Mouse (Mus musculus) limb, embryonic 10.5 days (tissue): ENCODE measurements at regions not wholly inside any gene's neighbourhood (a gene's known extent, or its start where the extent isn't known, plus 50 kb on each side); places are given as distances from the start of the nearest gene placed in this dataset.

ENCODE experiments used
- DNase-seq: peaks from one replicate; pipeline ENCODE4 v3.0.0-alpha.2; 2017; ENCODE audit warnings: low spot score
- H3K27ac ChIP-seq: fragments of 300-500 bp; sonication (generic); 2 replicates; pipeline ENCODE4 v1.5.1; 2016; ENCODE audit warnings: mild to moderate bottlenecking
- H3K27me3 ChIP-seq: fragments of 300-500 bp; sonication (generic); 2 replicates; pipeline ENCODE4 v1.6.1; 2016; ENCODE audit warnings: low read depth, mild to moderate bottlenecking; ENCODE audit not compliant: poor library complexity, severe bottlenecking
- H3K36me3 ChIP-seq: fragments of 300-500 bp; sonication (generic); 2 replicates; pipeline ENCODE4 v1.6.1; 2016; ENCODE audit warnings: mild to moderate bottlenecking, moderate library complexity
- H3K4me1 ChIP-seq: fragments of 300-500 bp; sonication (generic); 2 replicates; pipeline ENCODE4 v1.6.1; 2016
- H3K4me3 ChIP-seq: fragments of 300-500 bp; sonication (generic); 2 replicates; pipeline ENCODE4 v1.5.1; 2016; ENCODE audit warnings: mild to moderate bottlenecking, moderate library complexity
- H3K9me3 ChIP-seq: fragments of 300-500 bp; sonication (generic); replicated peaks from 2 replicates; pipeline ENCODE4 v1.6.1; 2016; ENCODE audit warnings: mild to moderate bottlenecking
- WGBS: fragments of 180-500 bp; shearing (Covaris S2); methylation state at CpG from one replicate; pipeline ENCODE4 v1.1.7; 2016; 5-methylcytosine and 5-hydroxymethylcytosine counted together

DNA sequence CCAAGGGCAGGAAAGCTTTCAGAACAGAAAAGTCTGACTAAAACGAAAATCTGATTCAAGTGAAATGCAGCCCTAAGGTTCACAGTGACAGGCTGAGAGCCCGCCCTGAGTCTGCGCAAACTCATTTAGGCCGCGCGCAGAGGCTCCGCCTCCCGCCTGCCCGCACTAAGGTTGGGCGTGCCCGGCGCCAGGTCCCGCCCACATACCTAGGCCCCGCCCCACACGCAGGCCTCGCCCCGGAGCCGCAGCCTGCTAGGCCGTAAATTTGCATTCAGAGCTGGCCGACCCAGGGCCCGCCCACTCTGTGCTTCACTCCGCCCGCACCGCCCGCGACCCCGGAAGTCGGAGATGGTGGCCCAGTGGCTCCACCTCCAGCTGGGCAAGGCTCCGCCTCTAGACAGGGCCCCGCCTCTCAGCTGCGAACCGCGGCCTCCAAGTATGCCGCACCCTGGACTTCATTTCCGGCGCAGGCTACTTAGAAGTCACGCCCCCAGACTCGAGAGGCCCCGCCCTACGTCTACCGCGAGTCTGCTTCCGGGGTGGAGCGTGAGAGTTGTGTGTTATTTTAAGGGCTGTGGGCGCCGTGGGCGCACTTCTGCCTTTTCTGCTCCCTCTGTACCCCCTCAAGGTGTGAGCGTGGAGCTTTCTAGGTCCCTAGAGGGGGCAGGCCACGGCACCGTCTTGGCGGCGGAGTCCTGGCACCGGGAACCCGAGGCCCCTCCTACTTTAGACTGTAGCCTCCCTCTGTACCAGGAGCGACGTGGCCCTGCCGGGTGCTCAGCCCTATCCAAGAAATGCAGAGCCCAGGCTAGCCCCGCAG is 52.3 kb upstream of the Wnt7b start:
- Histone ChIP-seq H3K4me3 (peak overlapping the region; percentile 67), H3K27ac (peak overlapping the region; percentile 94), H3K27me3 (peaks cover 9% of the 10 kb centered on the region), H3K36me3 (no peaks in the 10 kb centered on the region), H3K9me3 (no peaks in the 10 kb centered on the region), H3K4me1 (peaks cover 17% of the 10 kb centered on the region)
- peak; percentile 98 for DNase-seq
- WGBS = under 1% methylated on average over 58 of the region's 58 CpGs

DNA sequence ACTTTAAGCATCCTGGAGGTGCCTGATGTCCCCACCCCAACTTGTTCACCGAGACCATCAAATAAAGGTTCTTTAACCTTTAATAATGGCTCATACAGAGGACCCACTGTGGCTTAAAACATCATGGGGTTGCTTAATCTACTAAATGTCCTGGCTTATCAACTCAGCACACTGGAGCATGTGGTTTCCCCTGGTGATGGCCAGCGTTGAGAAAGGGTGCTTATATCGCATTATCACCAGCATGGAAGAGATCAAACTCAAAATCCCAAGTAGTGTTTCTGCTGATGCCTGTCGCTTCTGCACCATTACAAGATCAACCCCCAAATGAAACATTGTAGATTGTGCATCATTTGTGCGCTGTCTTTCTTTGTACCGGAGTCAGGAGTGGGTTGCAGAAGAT is 53.2 kb upstream of the Wnt7b start:
- H3K27me3 ChIP-seq = peaks cover 1% of the 10 kb centered on the region
- no peaks in the 10 kb centered on the region for H3K36me3 ChIP-seq
- 0 out of 2 replicates have a peak overlapping the region, but pooled peaks have one; percentile 94 for H3K27ac ChIP-seq
- no peak for DNase-seq
- no peaks in the 10 kb centered on the region for H3K9me3 ChIP-seq
- peak overlapping the region; percentile 67 for H3K4me3 ChIP-seq
- H3K4me1 ChIP-seq = peaks cover 17% of the 10 kb centered on the region
- WGBS = 92% methylated on average over 6 of the region's 6 CpGs

DNA sequence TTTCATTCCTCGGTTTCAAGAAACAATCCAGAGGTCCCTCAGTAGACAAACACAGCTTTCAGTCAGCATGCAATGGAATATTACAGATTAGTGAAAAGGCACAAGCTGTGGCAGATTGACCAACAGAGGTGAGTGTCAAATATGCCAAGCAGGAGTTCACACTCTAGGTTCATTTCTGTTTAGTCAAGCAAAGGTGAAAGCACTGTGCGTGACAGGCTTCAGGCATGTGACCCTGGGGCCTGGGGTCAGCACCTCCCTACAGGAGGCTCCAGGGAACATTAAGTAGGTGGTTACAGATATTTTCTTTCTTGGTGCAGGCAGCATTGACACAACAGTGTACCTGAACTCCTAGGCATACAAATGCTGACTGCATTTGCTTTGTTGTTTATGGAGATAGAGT is 57.3 kb upstream of the Wnt7b start:
- Histone ChIP-seq H3K4me3 (no peak overlapping the region), H3K9me3 (no peaks in the 10 kb centered on the region), H3K27me3 (peaks cover 29% of the 10 kb centered on the region), H3K36me3 (no peaks in the 10 kb centered on the region), H3K4me1 (peaks cover 6% of the 10 kb centered on the region; the same call in 1 of the 2 replicates), H3K27ac (no peak overlapping the region)
- 76% methylated on average over 2 of the region's 2 CpGs for whole genome bisulfite sequencing
- DNase-seq = no peak

DNA sequence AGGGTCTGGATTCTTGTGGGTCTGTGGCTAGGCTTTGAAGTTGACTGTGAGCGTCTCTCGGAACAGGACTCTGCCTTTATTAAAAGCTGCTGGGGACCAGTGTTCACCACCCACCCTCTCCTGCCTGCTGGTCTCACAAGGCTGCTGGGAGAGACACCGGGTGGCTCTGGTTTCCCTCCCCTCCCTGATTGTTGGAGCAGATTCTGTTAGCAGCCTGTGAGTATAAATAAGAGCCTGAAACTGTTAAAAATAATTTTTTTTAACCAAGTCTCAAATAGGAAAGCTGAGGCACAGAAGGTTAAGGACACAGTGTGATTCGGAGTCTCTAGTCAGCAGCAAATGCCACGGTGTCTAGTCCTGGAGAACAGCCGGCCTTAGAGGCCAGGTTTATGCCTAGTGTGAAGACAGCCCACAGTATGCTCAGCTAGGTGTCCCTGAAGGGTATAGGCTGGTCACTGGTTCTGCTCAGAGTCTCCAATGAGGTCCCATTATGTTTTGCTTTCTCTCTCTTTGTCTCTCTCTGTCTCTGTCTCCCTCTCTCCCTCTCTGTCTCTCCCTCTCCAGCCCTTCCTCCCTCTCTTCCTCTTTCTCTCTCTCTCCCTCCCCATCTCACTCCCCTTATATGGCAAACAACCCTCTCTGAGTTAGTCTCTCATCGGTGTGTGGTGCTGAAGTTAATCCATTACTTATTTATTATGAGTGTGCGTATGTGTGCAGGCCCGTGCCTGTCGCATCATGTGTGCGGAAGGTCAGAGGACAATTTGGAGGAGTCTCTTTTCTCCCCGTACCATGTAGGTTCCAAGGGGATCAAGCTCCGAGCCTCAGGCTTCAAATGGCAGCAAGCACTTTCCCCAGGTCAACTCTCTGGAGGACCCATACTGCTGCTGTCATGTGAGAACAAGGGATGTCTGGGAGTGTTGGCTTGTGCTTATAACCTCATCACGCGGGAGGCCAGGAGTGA is 59.1 kb upstream of the Wnt7b start:
- 80% methylated on average over 15 of the region's 15 CpGs for WGBS
- Histone ChIP-seq H3K36me3 (no peaks in the 10 kb centered on the region), H3K4me1 (peaks cover 12% of the 10 kb centered on the region), H3K9me3 (no peaks in the 10 kb centered on the region), H3K27ac (no peak overlapping the region), H3K27me3 (peaks cover 47% of the 10 kb centered on the region), H3K4me3 (no peak overlapping the region)
- DNase-seq = no peak

DNA sequence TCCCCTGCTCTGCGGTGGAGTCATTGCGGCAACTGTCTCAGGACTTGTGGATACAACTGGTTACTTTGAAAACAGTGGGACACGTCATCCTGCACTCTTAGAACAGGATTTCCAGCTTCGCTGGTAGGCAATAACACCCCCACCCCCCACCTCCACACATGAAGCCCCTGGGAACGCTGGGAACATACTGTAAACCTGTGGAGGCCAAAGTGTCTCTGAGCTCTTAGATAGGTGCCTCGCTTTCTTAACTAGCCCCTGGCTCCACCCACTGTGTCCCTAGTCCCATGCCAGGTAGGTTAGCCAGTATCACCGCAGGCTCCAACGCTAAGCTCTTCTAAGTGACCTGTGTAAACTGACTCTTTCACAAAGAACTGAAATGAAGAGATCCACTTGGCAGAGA is 63.1 kb upstream of the Wnt7b start:
- H3K27ac ChIP-seq = peak overlapping the region; percentile 92
- no peaks in the 10 kb centered on the region for H3K36me3 ChIP-seq
- H3K27me3 ChIP-seq = peaks cover 87% of the 10 kb centered on the region

DNA sequence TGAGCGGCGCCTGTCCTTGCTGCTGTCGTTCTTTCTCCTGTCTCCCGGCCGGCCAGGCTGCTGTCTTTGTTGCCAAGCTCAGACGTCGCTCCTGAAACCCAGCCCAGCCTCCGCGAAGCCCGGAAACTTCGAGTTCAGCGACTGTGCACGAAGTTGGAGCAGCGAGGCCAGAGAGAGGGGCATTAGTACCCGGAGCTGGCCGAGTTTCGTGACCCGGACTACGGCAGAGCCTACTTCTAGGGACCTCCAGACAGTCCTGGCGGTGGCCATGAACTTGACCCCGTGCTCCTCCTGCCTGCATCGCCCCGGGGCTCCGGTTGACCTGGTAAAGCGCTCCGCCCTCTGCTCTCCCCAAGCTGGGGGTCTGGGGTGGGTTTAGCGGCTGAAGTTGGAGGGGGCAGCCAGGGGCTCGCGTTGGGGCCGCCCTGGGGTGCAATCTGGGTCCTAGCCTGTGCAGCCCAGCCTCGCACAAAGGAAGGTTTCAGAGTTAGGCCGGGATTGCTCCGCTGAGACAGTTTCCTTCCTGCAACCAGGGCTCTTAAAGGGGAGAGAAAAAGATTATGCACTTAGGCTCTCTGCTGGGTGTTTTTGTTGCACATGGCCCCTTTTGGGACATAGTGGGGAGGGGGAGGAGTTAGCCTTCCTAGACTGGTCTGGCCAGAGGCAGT is 63.8 kb upstream of the Wnt7b start:
- Histone ChIP-seq H3K4me1 (peaks cover 19% of the 10 kb centered on the region), H3K4me3 (peak overlapping the region; percentile 56), H3K9me3 (no peaks in the 10 kb centered on the region), H3K27me3 (peaks cover 87% of the 10 kb centered on the region), H3K36me3 (no peaks in the 10 kb centered on the region), H3K27ac (peak overlapping the region; percentile 92)
- peak; percentile 72 for DNase-seq
- WGBS = 2% methylated on average over 33 of the region's 33 CpGs

More for the DNA sequence above, 63.1 kb upstream of the Wnt7b start:
- WGBS = 57% methylated on average over 8 of the region's 8 CpGs
- no peak for DNase-seq
- H3K4me3 ChIP-seq = peak overlapping the region; percentile 56; the same call in 1 of the 2 replicates
- peaks cover 19% of the 10 kb centered on the region for H3K4me1 ChIP-seq
- no peaks in the 10 kb centered on the region for H3K9me3 ChIP-seq

DNA sequence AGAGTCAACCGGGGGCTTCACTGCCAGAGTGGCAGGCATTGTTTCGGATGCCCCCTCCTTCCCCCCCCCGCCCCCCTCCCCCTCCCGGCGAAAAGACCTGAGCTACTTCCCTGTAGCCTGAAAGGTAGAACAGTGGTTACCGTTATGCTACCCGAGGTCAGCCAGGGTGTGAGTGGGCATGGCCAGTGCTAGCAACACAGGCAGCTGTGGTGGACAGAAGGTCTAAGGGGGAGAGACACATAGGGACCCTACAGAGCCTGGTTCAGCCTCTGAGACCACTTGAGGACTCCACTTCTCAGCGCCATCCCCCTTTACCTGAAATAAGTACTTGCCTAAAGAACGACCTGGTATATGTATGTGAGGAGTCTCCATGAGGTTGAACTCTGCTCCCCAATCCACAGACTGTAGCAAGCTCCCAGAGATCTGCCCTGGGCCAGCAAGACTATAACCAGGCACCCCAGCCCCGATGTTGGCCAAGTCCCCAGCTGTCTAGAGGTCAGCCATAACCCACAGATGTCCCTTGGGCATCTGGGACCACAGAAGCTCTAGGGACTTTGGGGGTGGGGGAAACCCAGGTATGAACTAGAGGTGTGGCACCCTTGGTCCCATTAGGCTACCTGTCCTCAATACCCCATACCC is 64.5 kb upstream of the Wnt7b start:
- peak overlapping the region; percentile 56 for H3K4me3 ChIP-seq
- H3K9me3 ChIP-seq = no peaks in the 10 kb centered on the region
- H3K27me3 ChIP-seq = peaks cover 87% of the 10 kb centered on the region
- H3K4me1 ChIP-seq = peaks cover 19% of the 10 kb centered on the region
- H3K36me3 ChIP-seq = no peaks in the 10 kb centered on the region
- peak overlapping the region; percentile 92 for H3K27ac ChIP-seq
- DNase-seq = no peak
- 29% methylated on average over 10 of the region's 10 CpGs for WGBS

DNA sequence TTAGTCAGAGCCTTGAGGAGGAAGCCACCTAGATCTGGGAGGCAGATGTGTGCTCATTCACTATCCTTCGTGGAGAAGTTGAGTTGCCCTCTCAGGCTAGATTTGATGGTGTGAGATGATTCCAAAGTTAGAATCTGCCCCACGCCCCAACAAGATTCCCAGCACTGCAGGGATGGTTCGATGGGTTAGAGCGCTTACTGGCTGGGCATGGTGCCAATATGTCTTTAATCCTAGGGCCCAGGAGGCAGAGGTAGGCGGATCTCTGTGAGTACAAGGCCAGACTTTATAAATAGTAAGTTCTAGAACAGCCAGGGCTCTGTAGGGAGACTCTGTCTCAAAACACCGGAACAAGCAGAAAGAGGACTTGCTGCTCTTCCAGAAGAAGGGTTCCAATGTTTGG is 65.3 kb upstream of the Wnt7b start:
- Histone ChIP-seq H3K27ac (no peak overlapping the region), H3K27me3 (peaks cover 92% of the 10 kb centered on the region), H3K4me3 (no peak overlapping the region), H3K36me3 (no peaks in the 10 kb centered on the region), H3K4me1 (peaks cover 19% of the 10 kb centered on the region), H3K9me3 (no peaks in the 10 kb centered on the region)
- 84% methylated on average over 6 of the region's 6 CpGs for WGBS
- DNase-seq = no peak

DNA sequence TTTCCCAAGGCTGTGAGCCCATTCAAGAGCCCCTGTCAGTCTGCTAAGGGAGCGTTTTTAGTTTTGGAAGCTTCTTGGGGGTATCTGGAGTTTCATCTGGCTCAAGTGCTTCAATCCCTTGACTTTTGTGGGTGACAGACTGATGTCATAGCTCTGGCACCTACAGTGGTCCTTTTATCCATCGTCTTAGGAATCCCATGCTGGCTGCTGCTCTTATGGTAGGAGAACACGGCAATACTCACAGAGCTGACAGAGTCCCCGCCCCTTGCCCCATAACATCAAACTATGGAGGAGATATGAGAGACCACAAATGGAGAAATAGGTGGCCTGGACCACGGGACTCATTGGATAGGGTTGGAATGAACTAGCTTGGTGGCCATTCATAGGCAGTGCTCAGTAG is 68.0 kb upstream of the Wnt7b start:
- Histone ChIP-seq H3K27ac (no peak overlapping the region), H3K27me3 (peaks cover 93% of the 10 kb centered on the region), H3K4me1 (peaks cover 31% of the 10 kb centered on the region), H3K4me3 (no peak overlapping the region), H3K9me3 (no peaks in the 10 kb centered on the region), H3K36me3 (no peaks in the 10 kb centered on the region)
- WGBS = 87% methylated on average over 5 of the region's 5 CpGs
- DNase-seq = no peak

DNA sequence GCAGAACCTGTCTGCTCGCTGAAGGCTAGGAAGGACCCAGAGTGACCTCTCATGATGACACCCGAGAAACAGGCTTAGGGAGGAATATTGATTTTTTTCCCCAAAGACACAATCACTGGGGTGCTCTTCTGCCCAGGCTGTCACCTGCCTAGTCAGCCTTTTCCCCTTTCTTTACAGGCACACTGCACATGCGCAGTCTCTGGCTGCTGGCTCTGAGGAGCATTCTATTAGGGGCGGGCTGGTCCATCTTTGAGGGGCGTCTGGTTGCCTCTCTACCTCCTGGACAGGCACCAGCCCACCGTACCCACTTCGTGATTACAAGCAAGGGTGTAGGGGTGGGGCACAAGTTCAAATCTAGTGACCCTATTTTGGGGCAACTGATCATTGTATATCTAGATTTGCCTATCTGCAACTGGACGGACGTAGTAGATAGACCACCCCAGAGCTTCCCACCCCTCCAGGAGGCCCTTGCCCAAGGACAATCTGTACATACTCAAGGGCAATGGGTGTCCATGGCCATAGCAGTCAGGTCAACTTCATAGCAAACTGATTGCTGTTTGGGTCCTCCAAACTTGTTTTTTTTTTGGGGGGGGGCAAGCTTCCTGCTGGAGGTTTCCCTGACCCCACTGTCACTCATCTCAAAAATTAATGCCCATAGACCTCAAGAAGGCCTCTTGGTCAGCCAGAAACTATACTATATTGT is 69.6 kb upstream of the Wnt7b start:
- Histone ChIP-seq H3K27me3 (peaks cover 93% of the 10 kb centered on the region), H3K4me3 (no peak overlapping the region), H3K4me1 (peaks cover 24% of the 10 kb centered on the region), H3K27ac (no peak overlapping the region), H3K36me3 (no peaks in the 10 kb centered on the region), H3K9me3 (no peaks in the 10 kb centered on the region)
- no peak for DNase-seq
- WGBS = 82% methylated on average over 9 of the region's 9 CpGs

DNA sequence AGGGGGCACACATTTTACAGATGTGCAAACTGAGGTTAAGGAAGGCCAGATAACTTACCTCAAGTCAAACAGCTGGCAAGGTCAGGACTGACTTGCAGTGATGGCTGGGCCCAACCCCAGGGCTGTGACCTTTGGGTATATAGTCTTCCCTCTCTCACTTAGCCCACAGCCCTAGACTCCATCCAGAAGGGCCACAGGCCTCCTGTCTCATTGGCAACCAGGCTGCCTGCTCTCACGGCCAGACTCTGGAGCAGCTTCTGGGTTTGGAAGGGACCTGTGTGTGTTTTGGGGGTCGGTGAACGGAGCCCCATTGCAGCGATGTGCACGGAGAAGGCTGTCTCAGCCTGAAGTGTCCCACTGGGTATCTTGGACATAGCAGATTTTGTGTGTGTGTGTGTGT is 70.2 kb upstream of the Wnt7b start:
- H3K4me1 ChIP-seq = peaks cover 21% of the 10 kb centered on the region
- 88% methylated on average over 5 of the region's 5 CpGs for WGBS
- no peaks in the 10 kb centered on the region for H3K9me3 ChIP-seq
- H3K27me3 ChIP-seq = peaks cover 93% of the 10 kb centered on the region
- H3K4me3 ChIP-seq = no peak overlapping the region
- DNase-seq = no peak
- H3K27ac ChIP-seq = no peak overlapping the region
- no peaks in the 10 kb centered on the region for H3K36me3 ChIP-seq

DNA sequence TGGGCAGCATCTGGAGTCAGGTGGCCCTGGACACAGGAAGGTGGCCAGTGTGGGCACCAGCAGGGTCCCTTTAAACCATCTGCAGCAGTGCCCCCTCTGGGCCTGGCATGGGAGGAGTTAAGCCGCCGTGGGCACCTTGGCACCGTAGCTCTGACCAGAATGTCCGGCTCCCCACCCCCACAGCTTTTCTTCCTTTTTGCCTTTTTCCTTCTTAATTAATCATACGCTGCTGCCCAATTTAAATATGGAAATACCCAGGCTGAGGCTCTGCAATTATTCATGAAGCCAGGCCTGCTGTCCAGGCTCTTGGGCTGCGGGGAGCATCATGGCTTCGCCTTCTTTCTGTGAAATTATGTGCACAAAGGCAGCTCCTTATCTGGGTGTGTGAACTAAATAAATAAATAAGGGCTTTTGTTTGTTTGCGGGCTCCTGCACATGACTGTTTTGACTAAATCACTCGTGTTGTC is 70.6 kb upstream of the Wnt7b start:
- Histone ChIP-seq H3K36me3 (no peaks in the 10 kb centered on the region), H3K27me3 (peaks cover 93% of the 10 kb centered on the region), H3K4me1 (peaks cover 21% of the 10 kb centered on the region), H3K9me3 (no peaks in the 10 kb centered on the region), H3K27ac (0 out of 2 replicates have a peak overlapping the region, but pooled peaks have one; percentile 3), H3K4me3 (no peak overlapping the region)
- no peak for DNase-seq
- 82% methylated on average over 9 of the region's 9 CpGs for WGBS
